Mouse (Mus musculus): ENCODE results near the gene Myh6. TPM values are rescaled to one million over a fixed set of nuclear protein-coding genes. Genes with fewer than 3 reads are reported as not detected.
"Not testable (repeated sequence)": the region's sequence is repeated elsewhere in the genome, so short reads cannot be mapped to it uniquely, and the experiment has no call there.

Myh6 gene
- polyA plus RNA-seq, 1 experiment from 2014 or later: 1.6 TPM

GRCm38 (mm10) chr14:54963727-54964126 lies 3.0 kb downstream of the Myh6 start:
- ATAC-seq (replicated peaks): no peak
- H3K36me3 ChIP-seq (replicated peaks): no peaks in the 10 kb centered on the region
- 87% methylated on average over 11 of the region's 11 CpGs for WGBS

DNA sequence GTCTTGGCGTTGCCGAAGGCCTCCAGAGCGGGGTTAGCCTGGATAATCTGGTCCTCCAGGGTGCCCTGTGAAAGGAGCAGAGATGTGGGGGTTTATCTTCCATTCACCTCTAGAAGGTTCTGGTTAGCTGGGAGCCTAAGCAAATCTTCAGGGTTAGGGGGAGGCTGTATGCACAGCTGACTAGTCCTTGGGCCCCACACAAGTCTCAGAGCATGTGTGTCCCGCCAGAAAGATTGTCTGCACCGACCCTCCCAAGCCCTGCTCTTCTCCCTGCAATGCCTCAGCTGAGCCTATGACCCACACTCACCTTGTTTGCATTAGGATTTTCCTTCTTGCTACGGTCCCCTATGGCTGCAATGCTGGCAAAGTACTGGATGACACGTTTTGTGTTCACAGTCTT lies 4.0 kb downstream of the Myh6 start:
- Histone ChIP-seq H3K27me3 (replicated peaks) (no peaks in the 10 kb centered on the region), H3K9ac (no peak overlapping the region), H3K4me3 (no peak overlapping the region), H3K4me2 (no peak overlapping the region), H3K36me3 (replicated peaks) (no peaks in the 10 kb centered on the region), H3K9me3 (no peaks in the 10 kb centered on the region), H3K27ac (no peak overlapping the region), H3K4me1 (no peaks in the 10 kb centered on the region)
- ATAC-seq (replicated peaks): no peak
- WGBS: 90% methylated on average over 7 of the region's 7 CpGs

More at GRCm38 (mm10) chr14:54963727-54964126, 3.0 kb downstream of the Myh6 start:
- Histone ChIP-seq H3K4me1 (no peaks in the 10 kb centered on the region), H3K4me2 (no peak overlapping the region), H3K4me3 (no peak overlapping the region), H3K9ac (no peak overlapping the region), H3K9me3 (no peaks in the 10 kb centered on the region), H3K27ac (no peak overlapping the region), H3K27me3 (replicated peaks) (no peaks in the 10 kb centered on the region)

DNA sequence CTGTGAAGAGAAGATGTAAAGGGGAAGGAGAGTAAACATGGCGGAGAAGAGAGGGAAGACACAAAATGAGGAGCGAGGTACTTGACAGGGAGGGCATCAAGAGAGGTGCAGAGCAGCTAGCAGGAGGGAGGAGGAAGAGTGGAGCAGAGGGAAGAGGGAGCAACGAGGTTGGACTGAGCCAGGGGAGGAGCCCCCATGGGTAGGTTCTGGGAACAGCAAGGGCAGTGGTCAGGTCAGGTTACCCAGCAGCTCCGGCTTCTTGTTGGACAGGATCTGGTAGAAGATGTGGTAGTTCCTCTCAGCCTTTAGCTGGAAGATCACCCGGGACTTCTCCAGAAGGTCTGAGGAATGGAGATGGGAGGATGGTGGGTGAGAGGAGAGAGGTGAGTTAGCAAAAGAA lies 5.2 kb downstream of the Myh6 start:
- Histone ChIP-seq H3K4me1 (no peaks in the 10 kb centered on the region), H3K27me3 (replicated peaks) (no peaks in the 10 kb centered on the region), H3K27ac (no peak overlapping the region), H3K36me3 (replicated peaks) (no peaks in the 10 kb centered on the region), H3K9me3 (no peaks in the 10 kb centered on the region), H3K4me3 (no peak overlapping the region), H3K4me2 (no peak overlapping the region), H3K9ac (no peak overlapping the region)
- no peak for ATAC-seq (replicated peaks)
- 85% methylated on average over 5 of the region's 5 CpGs for WGBS

DNA sequence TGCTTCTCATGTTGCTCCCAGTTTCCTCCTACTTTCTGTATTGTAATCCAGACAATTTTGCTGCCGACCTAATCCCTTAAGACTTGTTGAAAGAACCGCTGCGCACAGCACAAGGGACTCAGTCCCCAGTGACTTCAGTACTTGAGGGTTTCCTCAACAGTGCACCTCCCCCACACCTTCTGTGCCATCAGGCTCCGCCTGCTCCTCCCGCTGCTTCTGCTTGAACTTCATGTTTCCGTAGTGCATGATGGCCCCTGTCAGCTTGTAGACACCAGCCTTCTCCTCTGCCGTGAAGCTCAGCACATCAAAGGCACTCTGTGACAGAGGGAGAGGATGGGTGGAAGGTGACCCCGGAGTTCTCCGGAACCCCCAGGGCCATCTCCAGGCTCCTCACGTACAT lies 6.0 kb downstream of the Myh6 start:
- H3K27ac ChIP-seq: no peak overlapping the region
- ATAC-seq (replicated peaks): no peak
- H3K9ac ChIP-seq: no peak overlapping the region
- H3K4me3 ChIP-seq: no peak overlapping the region
- WGBS: 66% methylated on average over 10 of the region's 10 CpGs
- no peaks in the 10 kb centered on the region for H3K36me3 ChIP-seq (replicated peaks)
- no peak overlapping the region for H3K4me2 ChIP-seq
- no peaks in the 10 kb centered on the region for H3K4me1 ChIP-seq
- no peaks in the 10 kb centered on the region for H3K27me3 ChIP-seq (replicated peaks)
- H3K9me3 ChIP-seq: no peaks in the 10 kb centered on the region

GRCm38 (mm10) chr14:54959853-54960613 lies 6.7 kb downstream of the Myh6 start:
- not testable (repeated sequence) for H3K9ac ChIP-seq; H3K36me3 ChIP-seq (replicated peaks); ATAC-seq (replicated peaks); H3K9me3 ChIP-seq; H3K4me1 ChIP-seq; H3K27ac ChIP-seq; H3K4me3 ChIP-seq; H3K4me2 ChIP-seq; H3K27me3 ChIP-seq (replicated peaks)
- 91% methylated on average over 12 of the region's 12 CpGs for WGBS

GRCm38 (mm10) chr14:54959197-54959596 lies 7.5 kb downstream of the Myh6 start:
- no peaks in the 10 kb centered on the region for H3K9me3 ChIP-seq
- H3K4me3 ChIP-seq: no peak overlapping the region
- H3K4me2 ChIP-seq: no peak overlapping the region
- no peak overlapping the region for H3K27ac ChIP-seq
- H3K27me3 ChIP-seq (replicated peaks): no peaks in the 10 kb centered on the region
- no peak overlapping the region for H3K9ac ChIP-seq
- H3K36me3 ChIP-seq (replicated peaks): no peaks in the 10 kb centered on the region
- WGBS: 87% methylated on average over 3 of the region's 3 CpGs
- ATAC-seq (replicated peaks): no peak
- no peaks in the 10 kb centered on the region for H3K4me1 ChIP-seq

DNA sequence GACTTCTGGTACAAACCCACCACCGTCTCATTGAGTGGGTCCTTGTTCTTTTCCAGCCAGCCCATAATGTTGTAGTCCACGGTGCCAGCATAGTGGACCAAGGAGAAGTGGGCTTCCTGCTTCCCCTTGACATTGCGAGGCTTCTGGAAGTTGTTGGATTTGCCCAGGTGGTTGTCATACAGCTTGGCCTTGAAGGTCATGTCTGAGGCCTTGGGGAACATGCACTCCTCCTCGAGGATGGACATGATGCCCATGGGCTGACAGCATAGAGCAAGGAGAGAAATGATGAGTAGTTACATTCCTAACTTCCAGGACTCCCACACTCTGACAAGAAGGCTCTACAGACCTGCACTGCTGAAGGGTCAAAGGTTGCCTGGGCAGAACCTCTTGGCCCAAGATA lies 8.2 kb downstream of the Myh6 start:
- H3K36me3 ChIP-seq (replicated peaks): no peaks in the 10 kb centered on the region
- no peaks in the 10 kb centered on the region for H3K27me3 ChIP-seq (replicated peaks)
- no peak overlapping the region for H3K27ac ChIP-seq
- 90% methylated on average over 4 of the region's 4 CpGs for WGBS
- no peak overlapping the region for H3K9ac ChIP-seq
- H3K9me3 ChIP-seq: no peaks in the 10 kb centered on the region
- no peak overlapping the region for H3K4me3 ChIP-seq
- H3K4me2 ChIP-seq: no peak overlapping the region
- H3K4me1 ChIP-seq: no peaks in the 10 kb centered on the region
- no peak for ATAC-seq (replicated peaks)

GRCm38 (mm10) chr14:54956533-54956932 lies 10.2 kb downstream of the Myh6 start:
- Histone ChIP-seq H3K4me3 (no peak overlapping the region), H3K27me3 (replicated peaks) (no peaks in the 10 kb centered on the region), H3K4me1 (no peaks in the 10 kb centered on the region), H3K27ac (no peak overlapping the region), H3K36me3 (replicated peaks) (no peaks in the 10 kb centered on the region), H3K4me2 (no peak overlapping the region), H3K9ac (no peak overlapping the region), H3K9me3 (no peaks in the 10 kb centered on the region)
- 87% methylated on average over 9 of the region's 9 CpGs for WGBS
- no peak for ATAC-seq (replicated peaks)

- Histone ChIP-seq H3K27ac (no peak overlapping the region), H3K9ac (no peak overlapping the region), H3K4me1 (no peaks in the 10 kb centered on the region), H3K4me2 (no peak overlapping the region), H3K9me3 (no peaks in the 10 kb centered on the region), H3K36me3 (replicated peaks) (no peaks in the 10 kb centered on the region), H3K4me3 (no peak overlapping the region), H3K27me3 (replicated peaks) (no peaks in the 10 kb centered on the region)
- ATAC-seq (replicated peaks): no peak
- 93% methylated on average over 3 of the region's 3 CpGs for WGBS
These were observed 11.2 kb downstream of the Myh6 start for GRCm38 (mm10) chr14:54955481-54955880.

DNA sequence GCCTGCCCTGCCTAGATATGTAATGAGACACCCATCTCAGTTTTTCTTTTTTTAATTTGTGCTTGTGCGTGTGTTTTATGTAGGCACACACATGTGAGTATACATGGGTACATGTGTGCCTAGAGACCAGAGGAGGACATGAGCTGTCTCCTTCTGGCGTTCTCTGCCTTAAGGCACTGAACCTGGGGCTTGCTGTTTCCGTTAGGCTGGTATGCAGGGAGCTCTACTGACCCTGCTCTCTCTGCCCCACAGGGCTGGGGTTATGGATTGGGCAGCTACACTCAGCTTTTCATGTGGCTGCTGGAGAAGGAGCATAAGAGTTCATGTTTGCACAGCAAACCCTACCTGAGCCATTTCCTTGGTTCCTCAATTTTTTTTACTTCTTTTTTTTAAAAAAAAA lies 12.3 kb downstream of the Myh6 start:
- Histone ChIP-seq H3K27me3 (replicated peaks) (no peaks in the 10 kb centered on the region), H3K9me3 (no peaks in the 10 kb centered on the region), H3K4me3 (no peak overlapping the region), H3K4me2 (no peak overlapping the region), H3K36me3 (replicated peaks) (no peaks in the 10 kb centered on the region), H3K4me1 (no peaks in the 10 kb centered on the region), H3K9ac (no peak overlapping the region), H3K27ac (no peak overlapping the region)
- ATAC-seq (replicated peaks): no peak
- 82% methylated on average over 3 of the region's 3 CpGs for WGBS

DNA sequence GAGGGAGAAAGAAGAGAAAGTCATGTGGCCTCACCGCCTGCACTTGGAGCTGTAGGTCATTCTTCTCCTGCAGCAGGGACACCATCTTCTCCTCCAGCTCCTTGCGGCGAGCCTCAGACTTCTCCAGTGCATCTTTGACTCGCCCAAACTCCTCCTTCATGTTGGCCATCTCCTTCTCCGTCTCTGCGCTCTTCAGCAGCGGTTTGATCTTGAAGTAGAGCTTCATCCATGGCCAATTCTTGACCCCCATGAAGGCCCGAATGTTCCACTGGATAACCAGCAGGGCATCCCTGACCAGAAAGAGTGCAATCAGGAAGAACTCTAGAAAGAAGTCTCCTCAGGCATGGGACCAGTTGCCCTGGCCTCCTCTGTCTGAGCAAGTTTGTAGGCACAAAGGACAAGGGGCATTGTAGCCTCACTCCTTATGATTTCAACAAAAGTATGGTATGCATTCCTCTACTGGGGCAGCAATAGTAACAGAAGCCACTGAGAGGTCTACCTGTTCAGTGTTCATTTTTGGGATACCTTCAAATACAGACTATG lies 13.0 kb downstream of the Myh6 start:
- no peak overlapping the region for H3K9ac ChIP-seq
- no peaks in the 10 kb centered on the region for H3K36me3 ChIP-seq (replicated peaks)
- H3K27ac ChIP-seq: no peak overlapping the region
- H3K4me2 ChIP-seq: no peak overlapping the region
- H3K9me3 ChIP-seq: no peaks in the 10 kb centered on the region
- no peak for ATAC-seq (replicated peaks)
- no peak overlapping the region for H3K4me3 ChIP-seq
- no peaks in the 10 kb centered on the region for H3K27me3 ChIP-seq (replicated peaks)
- H3K4me1 ChIP-seq: no peaks in the 10 kb centered on the region
- 94% methylated on average over 8 of the region's 8 CpGs for WGBS

- no peak overlapping the region for H3K27ac ChIP-seq
- H3K9ac ChIP-seq: no peak overlapping the region
- H3K27me3 ChIP-seq (replicated peaks): no peaks in the 10 kb centered on the region
- no peak overlapping the region for H3K4me2 ChIP-seq
- H3K4me1 ChIP-seq: no peaks in the 10 kb centered on the region
- no peak overlapping the region for H3K4me3 ChIP-seq
- ATAC-seq (replicated peaks): no peak
- WGBS: 91% methylated on average over 6 of the region's 6 CpGs
- H3K9me3 ChIP-seq: no peaks in the 10 kb centered on the region
- H3K36me3 ChIP-seq (replicated peaks): no peaks in the 10 kb centered on the region
These were observed 15.1 kb downstream of the Myh6 start for GRCm38 (mm10) chr14:54951587-54951986.

GRCm38 (mm10) chr14:54950493-54950892 lies 16.2 kb downstream of the Myh6 start:
- no peaks in the 10 kb centered on the region for H3K27me3 ChIP-seq (replicated peaks)
- no peak overlapping the region for H3K4me2 ChIP-seq
- no peak overlapping the region for H3K9ac ChIP-seq
- ATAC-seq (replicated peaks): no peak
- no peak overlapping the region for H3K27ac ChIP-seq
- no peaks in the 10 kb centered on the region for H3K9me3 ChIP-seq
- H3K4me1 ChIP-seq: no peaks in the 10 kb centered on the region
- no peaks in the 10 kb centered on the region for H3K36me3 ChIP-seq (replicated peaks)
- H3K4me3 ChIP-seq: no peak overlapping the region
- WGBS: 67% methylated on average over 12 of the region's 12 CpGs

Data from midbrain, embryonic 15.5 days (tissue).